Mouse (Mus musculus) stomach, postnatal 0 days (tissue): Measurements from ENCODE around the gene Ntf3. TPM values are rescaled to one million over a fixed set of nuclear protein-coding genes. Genes with fewer than 3 reads are reported as not detected.

Source experiments
- ATAC-seq: fragments of 200-750 bp; cut with Nextera tagmentation; 2 replicates; pipeline ENCODE4 v1.8.0; 2017; ENCODE audit not compliant: low FRiP score, low TSS enrichment
- DNase-seq: peaks from one replicate; pipeline ENCODE4 v3.0.0-alpha.2; 2016; ENCODE audit warnings: low spot score
- H3K27ac ChIP-seq: fragments of 300-500 bp; sonication (generic); replicated peaks from 2 replicates; pipeline ENCODE4 v1.5.1; 2014; ENCODE audit warnings: mild to moderate bottlenecking, control low read depth
- H3K27me3 ChIP-seq: fragments of 300-500 bp; sonication (generic); 2 replicates; pipeline ENCODE4 v1.6.1; 2014; ENCODE audit warnings: low read length; ENCODE audit not compliant: control insufficient read depth, insufficient read depth
- H3K36me3 ChIP-seq: fragments of 300-500 bp; sonication (generic); 2 replicates; pipeline ENCODE4 v1.6.1; 2014; ENCODE audit warnings: low read length, mixed read lengths; ENCODE audit not compliant: control insufficient read depth, insufficient read depth
- H3K4me1 ChIP-seq: fragments of 300-500 bp; sonication (generic); replicated peaks from 2 replicates; pipeline ENCODE4 v1.6.1; 2014; ENCODE audit warnings: antibody characterized with exemption; ENCODE audit not compliant: control insufficient read depth, insufficient read depth
- H3K4me2 ChIP-seq: fragments of 300-500 bp; sonication (generic); replicated peaks from 2 replicates; pipeline ENCODE4 v1.6.1; 2014; ENCODE audit warnings: low read depth, mild to moderate bottlenecking, control low read depth, moderate library complexity
- H3K4me3 ChIP-seq: fragments of 300-500 bp; sonication (generic); 2 replicates; pipeline ENCODE4 v1.5.1; 2014; ENCODE audit warnings: low read depth, low read length, control low read depth
- H3K9ac ChIP-seq: fragments of 300-500 bp; sonication (generic); 2 replicates; pipeline ENCODE4 v1.6.1; 2014; ENCODE audit warnings: mild to moderate bottlenecking, low read length, control low read depth, mixed read lengths
- H3K9me3 ChIP-seq: fragments of 300-500 bp; sonication (generic); 2 replicates; pipeline ENCODE4 v1.6.1; 2016; ENCODE audit warnings: low read length; ENCODE audit not compliant: control insufficient read depth
- CTCF ChIP-seq: IDR thresholded peaks from 2 replicates; pipeline ENCODE4 v1.5.1; 2016; ENCODE audit warnings: antibody characterized with exemption, low read depth, mild to moderate bottlenecking, moderate library complexity
- EP300 ChIP-seq: optimal IDR thresholded peaks from 2 replicates; pipeline ENCODE3; 2016; ENCODE audit warnings: antibody characterized with exemption
- WGBS: fragments of 180-500 bp; shearing (Covaris S2); extraction: QIAGEN DNeasy Blood & Tissue Kit; methylation state at CpG from one replicate; pipeline ENCODE4 v1.1.7; 2014; 5-methylcytosine and 5-hydroxymethylcytosine counted together
- polyA plus RNA-seq: library from polyadenylated mRNA; unstranded; fragments of >200 nt; fragmentation: Nextera tagmentation; extraction: Ambion mirVana; gene quantifications from 2 replicates; pipeline ENCODE4 v1.2.1, GENCODE M21; 2015

Ntf3 gene
- polyA plus RNA-seq, 1 experiment from 2014 or later: 8.9 TPM

DNA sequence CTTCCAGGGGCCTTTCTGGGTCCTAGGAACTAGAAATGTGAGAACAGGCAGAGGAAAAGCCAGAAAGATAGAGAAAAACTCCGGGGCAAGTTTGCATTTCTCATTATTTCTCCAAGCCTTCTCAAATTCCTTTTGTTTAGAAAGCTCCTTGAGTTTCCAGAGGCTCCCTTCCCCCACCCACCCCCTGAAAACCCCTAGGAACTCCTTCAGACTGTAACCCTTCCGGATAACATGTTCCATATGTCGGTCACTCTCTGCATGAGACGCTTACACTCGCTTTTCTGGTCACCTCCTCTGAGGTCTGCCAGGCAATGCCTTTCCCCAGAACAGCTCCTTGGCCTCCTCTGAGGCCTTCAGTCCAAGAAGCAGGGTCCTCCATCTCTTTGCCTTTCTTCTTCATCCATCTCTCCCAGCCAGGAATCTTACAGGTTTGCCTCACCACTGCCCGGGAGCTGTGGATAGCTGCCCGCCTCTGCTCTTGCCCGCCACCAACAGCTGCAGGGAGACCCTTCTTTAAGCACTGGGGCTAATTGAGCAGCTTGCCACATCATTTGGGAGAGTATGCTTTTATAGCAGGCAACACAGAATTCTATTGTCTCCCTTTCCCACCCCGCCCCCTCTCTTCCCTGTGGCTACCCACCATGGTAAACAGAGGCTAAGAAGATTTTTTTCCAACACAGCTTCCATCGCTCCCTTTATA, 51.6 kb downstream of the Ntf3 start:
- no peak overlapping the region for H3K4me2 ChIP-seq
- 45% methylated on average over 10 of the region's 10 CpGs for WGBS
- no peaks in the 10 kb centered on the region for H3K4me1 ChIP-seq
- H3K27me3 ChIP-seq: no peaks in the 10 kb centered on the region
- DNase-seq: no peak
- no peak overlapping the region for H3K9ac ChIP-seq
- H3K9me3 ChIP-seq: no peaks in the 10 kb centered on the region
- no peak overlapping the region; the same call in 1 of the 2 replicates for H3K27ac ChIP-seq
- H3K4me3 ChIP-seq: no peak overlapping the region
- TF ChIP-seq EP300 (no peak), CTCF (no peak)
- no peaks in the 10 kb centered on the region for H3K36me3 ChIP-seq
- no peak for ATAC-seq

DNA sequence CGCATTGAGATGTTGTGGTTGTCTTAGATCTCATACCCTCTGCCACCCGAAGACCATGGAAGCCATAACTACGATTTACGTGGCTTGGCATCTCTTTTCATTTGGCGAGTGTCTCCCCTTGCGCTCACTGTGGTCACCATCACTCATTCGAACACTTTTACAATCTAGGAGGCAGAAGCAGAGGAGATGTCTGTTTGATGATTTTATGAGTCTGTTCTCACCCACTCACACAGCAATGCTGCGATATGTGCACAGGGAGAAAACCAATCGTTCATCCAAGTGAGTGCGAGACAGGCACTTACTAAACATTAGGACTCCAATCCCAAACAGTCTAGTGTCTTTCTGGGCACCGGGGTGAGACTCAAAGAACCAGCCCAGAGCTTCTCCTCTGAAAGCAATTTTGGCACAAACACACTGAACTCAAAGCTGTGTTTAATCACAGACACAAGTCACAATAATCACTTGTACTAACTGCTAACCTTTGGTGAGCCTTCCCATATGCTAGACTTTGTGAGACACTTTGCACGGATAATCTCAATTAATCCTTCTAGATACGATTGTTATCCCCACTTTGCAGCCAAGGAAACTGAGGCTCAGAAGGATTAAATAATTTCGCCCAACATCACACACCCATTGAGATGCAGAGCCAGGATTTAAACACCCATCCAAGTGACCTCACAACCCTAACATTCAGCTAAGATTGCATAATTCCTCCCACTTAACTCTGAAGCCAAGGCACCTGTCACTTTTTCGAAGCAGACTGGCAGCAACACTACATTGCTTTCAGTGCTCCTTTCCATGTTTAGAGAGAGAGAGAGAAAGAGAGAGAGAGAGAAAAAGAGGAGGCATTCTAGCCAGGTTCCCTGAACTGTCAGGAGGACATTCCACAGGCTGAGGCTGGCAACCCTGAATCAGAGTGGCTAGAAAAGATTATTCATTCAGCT, 55.5 kb downstream of the Ntf3 start:
- WGBS: 62% methylated on average over 15 of the region's 15 CpGs
- H3K4me1 ChIP-seq: no peaks in the 10 kb centered on the region
- no peak overlapping the region for H3K4me3 ChIP-seq
- ATAC-seq (no peak), DNase-seq (no peak)
- TF ChIP-seq CTCF (no peak), EP300 (no peak)
- H3K4me2 ChIP-seq: no peak overlapping the region
- H3K9ac ChIP-seq: no peak overlapping the region
- no peak overlapping the region for H3K27ac ChIP-seq
- H3K9me3 ChIP-seq: no peaks in the 10 kb centered on the region
- no peaks in the 10 kb centered on the region for H3K36me3 ChIP-seq
- no peaks in the 10 kb centered on the region for H3K27me3 ChIP-seq

DNA sequence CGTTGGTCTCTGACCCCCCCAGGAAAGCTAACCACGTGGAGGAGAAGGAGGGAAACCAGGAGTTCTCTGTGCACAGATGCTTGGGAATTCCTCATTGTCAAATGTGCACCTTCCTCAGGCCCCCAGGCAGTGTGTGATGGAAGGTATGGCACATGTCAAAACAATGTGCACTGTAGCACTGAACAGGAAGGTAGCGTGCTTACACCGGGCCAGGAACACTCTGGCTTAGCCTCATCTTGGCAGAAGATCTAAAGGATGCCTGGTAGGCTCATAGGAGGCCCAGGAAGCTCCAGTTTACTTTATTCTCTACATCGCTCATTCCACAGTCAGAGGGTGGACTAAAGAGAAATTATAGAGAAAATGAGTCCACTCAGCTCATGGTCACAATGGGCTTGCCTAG, 57.5 kb downstream of the Ntf3 start:
- no peaks in the 10 kb centered on the region for H3K9me3 ChIP-seq
- H3K9ac ChIP-seq: no peak overlapping the region
- no peak overlapping the region for H3K27ac ChIP-seq
- DNase-seq (no peak), ATAC-seq (peak; percentile 32; the same call in 1 of the 2 replicates)
- H3K4me2 ChIP-seq: no peak overlapping the region
- no peaks in the 10 kb centered on the region for H3K4me1 ChIP-seq
- no peak for TF ChIP-seq EP300
- TF ChIP-seq CTCF: no peak
- H3K27me3 ChIP-seq: no peaks in the 10 kb centered on the region
- no peak overlapping the region for H3K4me3 ChIP-seq
- H3K36me3 ChIP-seq: no peaks in the 10 kb centered on the region
- 56% methylated on average over 5 of the region's 5 CpGs for WGBS

DNA sequence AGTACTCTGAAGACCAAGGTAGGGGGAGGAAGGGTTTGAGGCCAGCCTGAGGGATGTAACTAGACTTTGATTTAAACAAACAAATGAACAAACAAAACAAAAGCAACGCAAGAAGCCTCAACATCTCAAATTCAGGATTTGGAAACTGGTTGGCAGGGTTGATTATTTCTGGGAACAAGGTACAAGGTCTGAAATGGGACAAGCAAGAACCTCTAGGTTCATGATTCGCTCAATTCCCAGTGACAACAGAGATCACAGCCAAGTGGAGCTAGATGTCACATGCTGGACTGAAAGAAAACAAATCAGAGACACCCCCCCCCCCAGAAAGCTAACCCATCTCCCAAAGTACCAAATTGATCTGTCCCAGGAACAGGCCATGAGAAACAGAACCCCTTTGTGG, 57.9 kb downstream of the Ntf3 start:
- H3K4me2 ChIP-seq: no peak overlapping the region
- DNase-seq (no peak), ATAC-seq (no peak)
- no peak overlapping the region for H3K4me3 ChIP-seq
- no peak overlapping the region for H3K9ac ChIP-seq
- no peaks in the 10 kb centered on the region for H3K36me3 ChIP-seq
- H3K27me3 ChIP-seq: no peaks in the 10 kb centered on the region
- no peaks in the 10 kb centered on the region for H3K9me3 ChIP-seq
- TF ChIP-seq CTCF (no peak), EP300 (no peak)
- no peak overlapping the region for H3K27ac ChIP-seq
- 78% methylated on average over 2 of the region's 2 CpGs for WGBS
- no peaks in the 10 kb centered on the region for H3K4me1 ChIP-seq

DNA sequence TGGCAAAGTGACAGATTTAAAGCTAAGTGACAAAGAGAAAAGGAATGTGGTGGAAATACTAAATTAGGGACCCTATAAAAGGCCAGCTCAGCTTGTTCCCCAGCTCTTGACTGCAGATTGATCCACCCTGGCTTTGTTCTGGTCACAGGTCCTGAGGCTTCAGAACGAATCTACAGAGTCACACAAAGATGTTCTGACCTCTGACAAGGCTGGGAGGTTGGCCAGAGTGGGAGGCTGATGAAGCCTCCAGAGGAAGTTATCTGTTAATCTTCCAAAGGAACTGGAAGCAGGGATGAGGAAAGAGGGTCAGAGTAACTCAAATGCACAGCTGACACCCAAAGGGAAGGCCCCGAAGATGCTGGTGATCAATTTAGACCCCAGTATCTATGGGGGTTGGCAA, 59.3 kb downstream of the Ntf3 start:
- Histone ChIP-seq H3K4me3 (no peak overlapping the region), H3K27ac (no peak overlapping the region), H3K9ac (no peak overlapping the region), H3K4me1 (no peaks in the 10 kb centered on the region), H3K4me2 (no peak overlapping the region), H3K27me3 (no peaks in the 10 kb centered on the region), H3K36me3 (no peaks in the 10 kb centered on the region), H3K9me3 (no peaks in the 10 kb centered on the region)
- WGBS: 59% methylated on average over 2 of the region's 2 CpGs
- no peak for TF ChIP-seq CTCF
- DNase-seq (no peak), ATAC-seq (no peak)

DNA sequence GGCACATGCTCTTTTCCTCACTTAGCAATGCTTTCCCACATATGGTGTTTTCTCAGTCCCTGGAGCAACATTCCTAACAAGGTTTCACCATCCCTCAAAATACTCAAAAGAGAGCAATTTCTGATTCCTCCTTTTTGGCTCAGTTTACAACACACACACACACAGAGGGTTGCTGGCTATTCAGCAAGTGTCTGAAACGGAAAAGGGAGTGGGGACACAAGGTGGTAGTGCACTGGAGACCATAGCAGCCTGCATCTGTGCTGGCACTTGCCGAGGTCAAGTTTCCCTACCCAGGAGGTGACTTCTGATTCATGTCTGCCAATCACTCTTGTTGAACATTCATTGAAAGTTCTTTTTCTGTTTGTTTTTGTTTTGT, 59.9 kb downstream of the Ntf3 start:
- H3K4me2 ChIP-seq: no peak overlapping the region
- no peak overlapping the region for H3K27ac ChIP-seq
- no peak overlapping the region for H3K9ac ChIP-seq
- DNase-seq (no peak), ATAC-seq (no peak)
- WGBS: 95% methylated on average over 2 of the region's 2 CpGs
- no peaks in the 10 kb centered on the region for H3K4me1 ChIP-seq
- TF ChIP-seq CTCF (no peak), EP300 (no peak)
- no peaks in the 10 kb centered on the region for H3K9me3 ChIP-seq
- H3K4me3 ChIP-seq: no peak overlapping the region
- no peaks in the 10 kb centered on the region for H3K36me3 ChIP-seq
- H3K27me3 ChIP-seq: no peaks in the 10 kb centered on the region
